Mouse (Mus musculus): ENCODE data around the gene Ganc. TPM values are rescaled to one million over a fixed set of nuclear protein-coding genes. Genes with fewer than 3 reads are reported as not detected.

Ganc gene
- 9.9 and 10.0 TPM in 2 replicates for polyA plus RNA-seq (2016; fragmentation: Nextera tagmentation; extraction: Ambion mirVana)

DNA sequence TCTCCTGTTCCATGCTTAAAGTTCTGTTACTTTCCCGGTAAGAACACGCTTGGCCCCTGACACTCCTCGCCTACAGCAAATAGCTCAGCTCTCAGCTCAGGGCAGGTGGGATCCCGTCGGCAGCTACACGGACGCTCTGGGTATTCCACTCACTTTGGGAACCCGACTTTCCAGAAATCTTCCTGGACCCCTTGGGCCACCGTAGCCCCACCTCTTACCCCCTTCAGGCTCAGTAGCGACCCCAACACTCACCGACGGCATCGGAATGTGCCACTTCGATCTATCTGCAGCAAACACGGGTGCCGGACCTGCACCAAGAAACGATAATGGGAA, at the start of gene Ganc:
TSS of gene Ganc (plus strand) at position 244 of the 333 bp plus-strand sequence.
- Histone ChIP-seq H3K4me2 (replicated peaks) (peak within 1 kb of the TSS; percentile 88), H3K9ac (replicated peaks) (peak within 1 kb of the TSS; percentile 82), H3K27me3 (no peaks in the 10 kb centered on the region), H3K36me3 (no peaks in the 10 kb centered on the region), H3K27ac (replicated peaks) (peak within 1 kb of the TSS; percentile 89), H3K9me3 (no peaks in the 10 kb centered on the region), H3K4me3 (peak within 1 kb of the TSS; percentile 77), H3K4me1 (peaks cover 17% of the 10 kb centered on the region; the same call in 1 of the 2 replicates)
- peak; percentile 83 for ATAC-seq (ENCODE audit: low FRiP score, low read depth)
- WGBS = under 1% methylated on average over 17 of the region's 17 CpGs

DNA sequence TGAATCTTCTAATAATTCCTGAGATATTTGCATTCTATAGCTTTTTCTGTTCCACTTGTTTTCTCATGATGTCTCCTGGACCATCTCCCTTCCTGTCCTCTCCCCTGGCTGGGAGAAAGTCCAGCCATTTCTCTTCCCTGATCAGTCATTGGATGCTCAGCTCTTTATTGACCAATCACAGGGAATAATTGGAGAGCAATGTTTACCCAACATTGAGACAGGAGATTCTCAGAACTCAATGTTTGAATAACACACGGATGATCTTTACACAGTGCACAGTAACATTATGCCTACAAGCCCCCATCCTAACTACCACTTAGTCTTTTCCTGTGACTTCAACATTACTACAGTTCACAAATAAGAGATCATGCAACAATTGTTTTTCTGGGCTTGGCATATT, 43.3 kb upstream of the Ganc start:
- H3K36me3 ChIP-seq = peaks cover 58% of the 10 kb centered on the region
- no peak overlapping the region for H3K4me3 ChIP-seq
- 88% methylated on average over 1 of the region's 1 CpGs for WGBS
- no peaks in the 10 kb centered on the region for H3K27me3 ChIP-seq
- no peaks in the 10 kb centered on the region for H3K9me3 ChIP-seq
- H3K4me1 ChIP-seq = no peaks in the 10 kb centered on the region
- H3K27ac ChIP-seq (replicated peaks) = no peak overlapping the region
- no peak overlapping the region for H3K9ac ChIP-seq (replicated peaks)
- ATAC-seq (ENCODE audit: low FRiP score, low read depth) = no peak
- H3K4me2 ChIP-seq (replicated peaks) = no peak overlapping the region

DNA sequence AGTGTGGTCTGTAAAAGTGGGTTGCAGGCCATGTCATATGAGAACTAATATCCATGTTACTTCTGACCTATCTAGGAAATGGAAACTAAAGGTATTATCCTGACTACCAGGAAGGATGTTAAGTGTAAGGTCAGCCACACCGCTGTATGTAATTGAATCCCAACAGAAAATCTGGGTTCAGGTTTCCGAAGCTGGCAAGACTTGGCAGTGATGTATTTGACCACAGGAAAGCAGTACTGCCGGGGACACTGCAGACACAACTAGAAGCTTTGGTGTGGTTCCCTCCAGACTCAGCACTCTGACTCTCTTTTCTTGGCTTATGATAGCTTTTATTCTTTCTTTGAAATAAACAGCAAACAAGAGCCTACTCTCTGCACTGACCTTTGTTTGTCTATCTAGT, 37.2 kb upstream of the Ganc start:
- H3K9ac ChIP-seq (replicated peaks) = no peak overlapping the region
- peaks cover 62% of the 10 kb centered on the region for H3K36me3 ChIP-seq
- H3K4me2 ChIP-seq (replicated peaks) = no peak overlapping the region
- no peaks in the 10 kb centered on the region for H3K27me3 ChIP-seq
- ATAC-seq (ENCODE audit: low FRiP score, low read depth) = no peak
- WGBS = 92% methylated on average over 3 of the region's 3 CpGs
- H3K4me1 ChIP-seq = no peaks in the 10 kb centered on the region
- H3K9me3 ChIP-seq = no peaks in the 10 kb centered on the region
- H3K4me3 ChIP-seq = no peak overlapping the region
- H3K27ac ChIP-seq (replicated peaks) = no peak overlapping the region

DNA sequence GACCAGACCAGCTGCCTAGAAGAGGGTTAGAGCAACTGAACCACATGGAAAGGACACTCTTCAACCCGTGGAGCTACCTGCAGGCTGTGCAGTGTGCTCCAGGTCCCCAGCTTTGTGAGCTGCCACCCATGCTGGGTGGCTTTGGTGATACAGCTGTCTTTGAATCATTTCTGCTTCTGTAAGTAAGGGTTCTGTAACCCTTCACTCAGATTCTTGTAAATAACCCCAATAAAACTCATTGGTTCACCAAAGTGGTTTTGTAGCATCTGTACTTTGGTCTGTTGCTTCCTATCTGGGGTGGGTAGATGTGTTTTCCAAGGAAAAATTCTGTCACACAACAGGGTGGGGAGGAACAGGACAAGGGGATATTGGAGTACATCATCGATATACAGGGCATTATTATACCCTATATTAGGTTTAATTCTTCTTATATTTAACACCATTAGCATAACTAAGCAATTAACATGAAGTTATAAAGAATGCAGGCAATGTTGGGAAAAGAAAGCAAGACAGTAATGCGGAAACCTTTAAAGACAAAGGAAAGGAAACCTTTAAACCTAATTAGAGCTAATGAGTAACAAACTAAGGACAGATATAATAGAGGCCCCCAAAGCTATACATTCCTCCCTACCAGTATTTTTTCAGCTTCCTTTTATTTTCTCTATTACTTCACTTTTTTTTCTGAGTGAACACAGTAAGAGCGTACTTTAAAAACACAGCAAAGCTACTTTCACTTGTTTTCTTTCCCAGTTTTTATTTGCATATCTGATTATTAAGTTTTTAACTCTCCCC, 36.1 kb upstream of the Ganc start:
- H3K4me3 ChIP-seq = no peak overlapping the region
- no peaks in the 10 kb centered on the region for H3K4me1 ChIP-seq
- no peak for ATAC-seq (ENCODE audit: low FRiP score, low read depth)
- no peak overlapping the region for H3K9ac ChIP-seq (replicated peaks)
- 92% methylated on average over 4 of the region's 4 CpGs for WGBS
- no peaks in the 10 kb centered on the region for H3K27me3 ChIP-seq
- peaks cover 61% of the 10 kb centered on the region for H3K36me3 ChIP-seq
- no peaks in the 10 kb centered on the region for H3K9me3 ChIP-seq
- no peak overlapping the region for H3K27ac ChIP-seq (replicated peaks)
- no peak overlapping the region for H3K4me2 ChIP-seq (replicated peaks)

DNA sequence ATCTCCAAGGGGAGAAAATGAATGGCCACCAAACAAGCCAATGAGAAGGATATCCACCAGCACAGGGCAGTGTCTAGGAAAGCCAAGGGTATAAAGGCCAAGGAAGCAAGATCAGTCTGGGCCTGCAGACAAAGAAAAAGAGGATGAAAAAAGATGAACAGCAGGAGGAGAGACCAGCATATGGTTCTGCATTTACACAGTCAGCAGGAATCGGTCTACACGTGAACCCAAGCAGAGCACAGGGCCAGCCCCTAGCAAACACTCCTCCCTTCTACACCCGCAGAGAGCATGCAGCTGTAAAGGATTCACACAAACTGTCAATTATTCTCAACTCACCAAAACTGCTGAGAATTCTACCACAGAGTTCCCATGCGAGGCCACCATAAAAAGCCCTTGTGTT, 29.8 kb upstream of the Ganc start:
- no peak overlapping the region for H3K4me3 ChIP-seq
- H3K27me3 ChIP-seq = no peaks in the 10 kb centered on the region
- H3K9ac ChIP-seq (replicated peaks) = no peak overlapping the region
- H3K36me3 ChIP-seq = peaks cover 70% of the 10 kb centered on the region
- ATAC-seq (ENCODE audit: low FRiP score, low read depth) = no peak
- no peaks in the 10 kb centered on the region for H3K9me3 ChIP-seq
- H3K27ac ChIP-seq (replicated peaks) = no peak overlapping the region
- WGBS = 74% methylated on average over 4 of the region's 4 CpGs
- no peak overlapping the region for H3K4me2 ChIP-seq (replicated peaks)
- no peaks in the 10 kb centered on the region for H3K4me1 ChIP-seq

DNA sequence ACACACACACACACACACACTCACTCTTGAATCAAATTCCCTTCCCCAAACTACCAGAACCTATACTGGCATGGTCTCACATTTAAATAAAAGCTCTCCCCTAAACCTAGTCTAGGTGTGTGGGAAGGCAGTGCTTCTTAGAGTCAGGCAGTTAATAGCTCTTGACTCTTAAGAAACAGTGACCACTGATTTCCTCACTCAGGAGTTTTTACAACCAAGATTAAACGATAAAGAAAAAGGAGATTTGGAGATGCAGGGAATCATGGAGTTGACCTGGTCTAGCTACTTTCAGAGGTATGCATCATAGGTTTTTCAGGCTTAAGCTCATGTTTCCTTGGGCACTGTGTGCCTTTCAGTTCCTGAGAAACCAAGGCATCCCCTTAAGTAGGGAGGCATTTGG, 17.4 kb upstream of the Ganc start:
- Histone ChIP-seq H3K27me3 (no peaks in the 10 kb centered on the region), H3K9ac (replicated peaks) (no peak overlapping the region), H3K9me3 (no peaks in the 10 kb centered on the region), H3K4me1 (no peaks in the 10 kb centered on the region), H3K4me2 (replicated peaks) (no peak overlapping the region), H3K4me3 (no peak overlapping the region), H3K36me3 (peaks cover 64% of the 10 kb centered on the region), H3K27ac (replicated peaks) (no peak overlapping the region)
- WGBS = 97% methylated on average over 1 of the region's 1 CpGs
- ATAC-seq (ENCODE audit: low FRiP score, low read depth) = no peak

DNA sequence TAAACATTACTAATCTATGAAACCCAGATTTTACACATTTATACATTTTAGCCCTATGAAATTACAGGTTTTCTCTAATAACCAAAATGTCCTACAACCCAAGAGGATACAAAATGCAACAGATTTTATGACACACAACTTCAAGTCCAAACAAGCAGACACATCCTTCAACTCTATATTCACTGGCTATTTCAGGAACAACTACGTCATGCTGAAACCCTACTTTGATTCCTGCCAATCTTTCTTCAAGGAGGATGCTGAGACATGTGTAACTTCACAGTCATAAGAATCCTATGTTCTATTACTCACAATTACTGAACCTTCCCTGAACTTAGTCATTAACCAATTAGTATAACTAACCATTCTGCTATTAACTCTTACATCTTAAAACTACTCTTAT, 16.4 kb upstream of the Ganc start:
- Histone ChIP-seq H3K9ac (replicated peaks) (no peak overlapping the region), H3K27me3 (no peaks in the 10 kb centered on the region), H3K27ac (replicated peaks) (no peak overlapping the region), H3K36me3 (peaks cover 58% of the 10 kb centered on the region), H3K9me3 (no peaks in the 10 kb centered on the region), H3K4me3 (no peak overlapping the region), H3K4me2 (replicated peaks) (no peak overlapping the region), H3K4me1 (no peaks in the 10 kb centered on the region)
- WGBS = 98% methylated on average over 1 of the region's 1 CpGs
- ATAC-seq (ENCODE audit: low FRiP score, low read depth) = no peak

DNA sequence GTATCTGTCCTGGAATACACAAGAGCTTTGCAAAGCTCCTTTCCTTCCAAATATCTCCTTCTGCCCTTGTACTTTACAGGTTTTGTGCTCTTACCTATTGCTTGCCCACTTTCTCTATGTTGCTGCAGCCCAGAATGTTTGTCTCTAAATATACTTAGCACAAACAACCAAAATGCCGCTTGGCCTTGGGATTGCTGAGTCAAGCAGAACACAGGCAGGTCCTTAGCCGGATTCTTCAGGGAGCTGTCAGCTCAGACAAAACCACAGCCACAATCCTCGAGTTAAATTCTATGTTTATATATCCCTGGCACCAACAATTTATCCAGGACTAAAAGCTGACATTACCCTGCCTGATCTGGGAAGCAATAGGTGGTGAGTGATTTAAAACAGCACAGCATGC, 14.3 kb upstream of the Ganc start:
- no peak for ATAC-seq (ENCODE audit: low FRiP score, low read depth)
- peaks cover 55% of the 10 kb centered on the region for H3K36me3 ChIP-seq

DNA sequence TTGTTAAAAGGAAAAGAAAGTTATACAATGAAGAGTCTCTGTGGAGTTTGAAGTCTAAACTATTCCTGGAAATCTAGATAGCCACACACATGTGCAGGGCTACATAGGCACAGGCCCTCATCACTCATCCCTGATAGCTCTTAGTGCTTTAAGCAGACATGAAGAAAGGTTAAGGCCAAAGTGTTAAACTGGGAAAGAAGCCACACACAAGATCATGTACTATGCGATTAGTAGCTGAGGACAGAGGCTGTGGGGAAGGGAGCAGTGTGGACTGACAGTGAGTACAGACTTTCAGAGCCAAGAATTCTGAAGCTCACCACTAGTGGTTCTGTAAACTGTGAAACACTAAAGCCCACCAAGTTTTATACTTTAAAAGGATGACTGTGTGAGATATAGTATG, 12.8 kb upstream of the Ganc start:
- H3K9ac ChIP-seq (replicated peaks) = no peak overlapping the region
- H3K36me3 ChIP-seq = peaks cover 62% of the 10 kb centered on the region
- no peak for ATAC-seq (ENCODE audit: low FRiP score, low read depth)
- H3K4me1 ChIP-seq = no peaks in the 10 kb centered on the region
- H3K4me2 ChIP-seq (replicated peaks) = no peak overlapping the region
- H3K27me3 ChIP-seq = no peaks in the 10 kb centered on the region
- H3K27ac ChIP-seq (replicated peaks) = no peak overlapping the region
- 94% methylated on average over 1 of the region's 1 CpGs for WGBS
- no peak overlapping the region for H3K4me3 ChIP-seq
- no peaks in the 10 kb centered on the region for H3K9me3 ChIP-seq

More for the DNA sequence above, 14.3 kb upstream of the Ganc start:
- no peak overlapping the region for H3K9ac ChIP-seq (replicated peaks)
- no peaks in the 10 kb centered on the region for H3K4me1 ChIP-seq
- no peak overlapping the region for H3K4me2 ChIP-seq (replicated peaks)
- no peaks in the 10 kb centered on the region for H3K9me3 ChIP-seq
- H3K4me3 ChIP-seq = no peak overlapping the region
- no peak overlapping the region for H3K27ac ChIP-seq (replicated peaks)
- no peaks in the 10 kb centered on the region for H3K27me3 ChIP-seq
- 86% methylated on average over 3 of the region's 3 CpGs for WGBS

DNA sequence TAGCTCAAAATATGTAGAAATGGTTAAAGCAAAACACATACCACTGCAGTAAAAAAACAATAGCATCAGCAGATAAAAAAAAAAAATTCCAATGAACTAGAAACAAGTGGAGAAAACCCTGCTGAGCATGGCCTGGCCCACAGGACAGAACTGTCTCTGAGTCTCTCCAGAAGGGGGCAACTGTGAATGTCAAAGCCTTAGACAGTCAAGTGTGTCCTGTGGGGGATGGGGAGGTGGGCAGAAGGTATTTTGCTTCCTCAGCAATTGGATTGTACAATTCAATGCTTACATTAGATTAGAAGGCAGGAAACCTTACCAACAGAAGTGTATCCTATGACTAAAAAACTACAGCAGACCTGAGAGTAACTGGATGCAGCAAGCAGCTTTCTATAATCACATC, 11.3 kb upstream of the Ganc start:
- no peaks in the 10 kb centered on the region for H3K27me3 ChIP-seq
- no peak overlapping the region for H3K27ac ChIP-seq (replicated peaks)
- no peaks in the 10 kb centered on the region for H3K9me3 ChIP-seq
- no peak overlapping the region for H3K4me2 ChIP-seq (replicated peaks)
- H3K9ac ChIP-seq (replicated peaks) = no peak overlapping the region
- H3K36me3 ChIP-seq = peaks cover 69% of the 10 kb centered on the region
- no peaks in the 10 kb centered on the region for H3K4me1 ChIP-seq
- H3K4me3 ChIP-seq = no peak overlapping the region
- no peak for ATAC-seq (ENCODE audit: low FRiP score, low read depth)

DNA sequence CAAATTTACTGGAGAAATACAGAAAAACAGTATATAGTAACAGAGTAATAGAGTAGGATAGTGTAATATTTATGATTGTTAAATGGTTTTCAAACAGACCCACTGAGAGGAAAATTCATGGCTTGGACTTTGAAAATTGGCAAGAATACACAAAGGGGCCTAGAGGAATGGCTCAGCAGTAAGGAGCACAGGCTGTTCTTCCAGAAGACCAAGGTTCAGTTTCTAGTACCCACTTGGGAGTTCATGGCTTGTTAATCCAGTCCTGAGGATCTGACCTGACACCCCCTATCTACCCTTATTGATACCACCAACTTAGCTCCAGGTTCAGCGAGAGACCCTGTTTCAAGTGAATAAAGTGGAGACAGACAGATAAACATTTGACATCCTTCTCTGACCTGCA, 5.7 kb upstream of the Ganc start:
- Histone ChIP-seq H3K27me3 (no peaks in the 10 kb centered on the region), H3K9ac (replicated peaks) (no peak overlapping the region), H3K27ac (replicated peaks) (no peak overlapping the region), H3K9me3 (no peaks in the 10 kb centered on the region), H3K4me3 (no peak overlapping the region), H3K4me2 (replicated peaks) (no peak overlapping the region), H3K4me1 (peaks cover 6% of the 10 kb centered on the region; the same call in 1 of the 2 replicates), H3K36me3 (peaks cover 40% of the 10 kb centered on the region)
- 95% methylated on average over 1 of the region's 1 CpGs for WGBS
- ATAC-seq (ENCODE audit: low FRiP score, low read depth) = no peak

DNA sequence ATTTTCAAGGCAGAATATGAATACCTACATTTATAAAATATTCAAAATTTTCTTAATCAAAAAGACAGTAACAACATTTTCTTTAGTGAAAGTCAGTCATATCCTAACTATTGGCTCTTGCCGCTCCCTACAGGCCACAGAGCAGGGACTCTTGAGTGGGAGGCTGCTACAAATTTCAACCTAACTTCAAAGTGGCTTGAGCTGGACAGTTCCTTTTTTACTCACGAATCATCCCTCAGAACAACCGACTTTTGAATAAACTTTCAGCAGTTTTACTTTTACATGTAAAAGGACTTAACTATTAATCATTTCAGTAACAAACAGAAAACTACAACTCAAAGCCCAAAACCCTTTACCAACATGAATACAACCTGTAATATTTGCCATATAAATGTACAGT, 883 bp upstream of the Ganc start:
- peak overlapping the region; percentile 77 for H3K4me3 ChIP-seq

More for the DNA sequence above, 883 bp upstream of the Ganc start:
- H3K4me1 ChIP-seq = peaks cover 17% of the 10 kb centered on the region; the same call in 1 of the 2 replicates
- no peaks in the 10 kb centered on the region for H3K9me3 ChIP-seq
- 57% methylated on average over 3 of the region's 3 CpGs for WGBS
- H3K4me2 ChIP-seq (replicated peaks) = peak overlapping the region; percentile 88
- no peak overlapping the region for H3K27ac ChIP-seq (replicated peaks)
- no peak for ATAC-seq (ENCODE audit: low FRiP score, low read depth)
- H3K9ac ChIP-seq (replicated peaks) = no peak overlapping the region
- peaks cover 6% of the 10 kb centered on the region; the same call in 1 of the 2 replicates for H3K36me3 ChIP-seq
- H3K27me3 ChIP-seq = no peaks in the 10 kb centered on the region

All from midbrain, embryonic 12.5 days (tissue).